Mouse (Mus musculus) heart, adult 2 months (tissue): ENCODE data around the gene Lrrc75a. TPM values are rescaled to one million over a fixed set of nuclear protein-coding genes. Genes with fewer than 3 reads are reported as not detected.

Experiments
- DNase-seq, 2 experiments: peaks; one replicate each; pipeline ENCODE4 v3.0.0; 2021
- H3K27ac ChIP-seq: fragments of 200-600 bp; 2 replicates; pipeline ENCODE4 v1.8.1; 2022
- H3K27me3 ChIP-seq: fragments of 200-500 bp; 2 replicates; pipeline ENCODE4 v1.6.1; 2012; ENCODE audit warnings: mild to moderate bottlenecking, low read length, inconsistent platforms, mixed read lengths; ENCODE audit not compliant: control insufficient read depth, insufficient read depth
- H3K36me3 ChIP-seq: fragments of 200-500 bp; 2 replicates; pipeline ENCODE4 v1.6.1; 2012; ENCODE audit warnings: low read length, inconsistent platforms; ENCODE audit not compliant: control insufficient read depth, insufficient read depth
- H3K4me1 ChIP-seq: fragments of 200-500 bp; 2 replicates; pipeline ENCODE4 v1.6.1; 2011; ENCODE audit warnings: low read length; ENCODE audit not compliant: control insufficient read depth, insufficient read depth
- H3K4me3 ChIP-seq: fragments of 200-600 bp; 2 replicates; pipeline ENCODE4 v1.8.1; 2022
- H3K79me2 ChIP-seq: fragments of 200-500 bp; replicated peaks from 2 replicates; pipeline ENCODE4 v1.6.1; 2012; ENCODE audit warnings: mild to moderate bottlenecking, inconsistent platforms, low read length, moderate library complexity, mixed read lengths; ENCODE audit not compliant: control insufficient read depth, insufficient read depth
- H3K9ac ChIP-seq: fragments of 200-500 bp; 2 replicates; pipeline ENCODE4 v1.6.1; 2012; ENCODE audit warnings: low read depth, mild to moderate bottlenecking, control low read depth, inconsistent platforms, low read length, mixed read lengths
- CTCF ChIP-seq: fragments of 200-600 bp; IDR thresholded peaks from 2 replicates; pipeline ENCODE4 v1.8.1; 2022; ENCODE audit warnings: antibody characterized with exemption, mild to moderate bottlenecking, moderate library complexity
- EP300 ChIP-seq: fragments of 200-500 bp; IDR thresholded peaks from 2 replicates; pipeline ENCODE4 v1.6.1; 2011; ENCODE audit warnings: low read depth, low read length, control low read depth; ENCODE audit not compliant: insufficient read depth
- POLR2A ChIP-seq: fragments of 200-500 bp; IDR thresholded peaks from 2 replicates; pipeline ENCODE4 v1.6.1; 2011; ENCODE audit warnings: mild to moderate bottlenecking, low read depth, low read length, control low read depth; ENCODE audit not compliant: insufficient read depth
- WGBS: fragments of 180-500 bp; shearing (Covaris S2); methylation state at CpG from one replicate; pipeline ENCODE4 v1.1.7; 2018; 5-methylcytosine and 5-hydroxymethylcytosine counted together
- intact Hi-C: fragments of 180-260 bp; cut with DNase I; formaldehyde crosslinking; loops from one replicate; pipeline ENCODE4 v1.15.1; 2025
- long read RNA-seq: library from polyadenylated mRNA; stranded (forward); transcript quantifications from one replicate; pipeline ENCODE4 v2.0.0, GENCODE M21; 2021
- polyA plus RNA-seq: library from polyadenylated mRNA; depleted of rRNA; stranded (reverse); fragments of >200 nt; gene quantifications from 2 replicates; pipeline ENCODE4 v1.2.3, GENCODE M21; 2012; rRNA removed
- total RNA-seq, 2 experiments: library from RNA; stranded (reverse); gene quantifications; 2 replicates each; pipeline ENCODE4 v1.2.3; 2021

Lrrc75a gene
- 1 to 10 TPM; 3.3 to 4.2 TPM for total RNA-seq
- polyA plus RNA-seq = 6.2 and 9.6 TPM in 2 replicates
- long read RNA-seq, partial matches to known transcripts = 0 of 3 reads
- long read RNA-seq, other reads (novel, unspliced or antisense) = 0 of 3 reads

DNA sequence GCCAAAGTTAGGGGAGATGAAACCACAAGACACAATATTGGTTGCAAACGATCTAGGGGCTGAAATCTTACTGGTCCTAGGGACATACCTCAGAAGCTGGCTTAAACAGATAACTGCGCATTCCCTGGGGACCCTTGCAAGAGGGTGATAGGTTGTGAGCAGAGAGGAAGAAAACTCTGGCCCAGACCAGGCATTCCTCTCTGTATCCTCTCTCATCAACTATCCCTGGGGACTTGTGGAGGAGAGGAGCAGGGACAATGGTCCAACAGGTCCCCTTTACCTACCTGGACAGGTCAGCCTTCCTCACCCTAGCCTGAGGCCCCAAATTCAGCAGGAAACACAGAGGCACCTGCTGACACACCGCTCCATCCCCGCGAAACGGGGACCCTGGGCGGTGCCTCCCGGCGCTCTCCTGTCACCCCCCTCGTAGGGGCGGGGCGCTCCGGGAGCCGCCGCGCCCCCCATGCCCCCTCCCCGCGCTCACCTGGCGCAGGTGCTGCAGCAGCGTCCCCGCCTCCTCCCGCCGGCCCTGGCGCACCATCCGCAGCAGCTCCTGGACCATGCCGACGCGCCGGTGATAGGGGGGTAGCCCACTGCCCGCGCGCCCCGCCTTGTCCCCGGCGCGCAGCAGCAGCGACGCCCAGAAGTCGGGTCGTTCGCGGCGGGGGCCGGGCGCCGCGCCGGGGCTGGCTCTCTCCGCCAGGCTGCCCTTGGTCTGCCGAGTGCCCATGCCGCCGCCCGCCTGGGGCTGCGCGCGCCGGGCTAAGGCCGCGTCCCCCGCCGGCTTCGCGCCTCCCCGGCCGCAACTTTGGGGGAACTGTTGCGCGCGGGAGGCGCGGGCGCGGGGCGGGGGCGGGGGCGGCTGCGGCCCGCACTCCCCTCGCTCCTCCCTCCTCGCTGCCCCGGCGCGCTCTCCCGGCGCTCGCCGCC is at the start of gene Lrrc75a:
TSS of gene Lrrc75a (minus strand) at position 863 of the 930 bp plus-strand sequence.
- Histone ChIP-seq H3K27ac (peak within 1 kb of the TSS; percentile 69), H3K36me3 (no peaks in the 10 kb centered on the region; the same call in 1 of the 2 replicates), H3K4me1 (peaks cover 36% of the 10 kb centered on the region), H3K9ac (peak within 1 kb of the TSS; percentile 95), H3K79me2 (no peaks in the 10 kb centered on the region), H3K27me3 (no peaks in the 10 kb centered on the region), H3K4me3 (peak within 1 kb of the TSS; percentile 66)
- WGBS = 3% methylated on average over 72 of the region's 86 CpGs
- intact Hi-C loops = loop anchor here (1.0 to 5.0 kb wide), 4 partner anchors 17 to 96 kb away; partner anchors contain the start of gene Ubb
- peak in 1 of 2 experiments; percentile 71 for DNase-seq
- no peak for TF ChIP-seq CTCF
- no peak for TF ChIP-seq POLR2A
- TF ChIP-seq EP300 = no peak

DNA sequence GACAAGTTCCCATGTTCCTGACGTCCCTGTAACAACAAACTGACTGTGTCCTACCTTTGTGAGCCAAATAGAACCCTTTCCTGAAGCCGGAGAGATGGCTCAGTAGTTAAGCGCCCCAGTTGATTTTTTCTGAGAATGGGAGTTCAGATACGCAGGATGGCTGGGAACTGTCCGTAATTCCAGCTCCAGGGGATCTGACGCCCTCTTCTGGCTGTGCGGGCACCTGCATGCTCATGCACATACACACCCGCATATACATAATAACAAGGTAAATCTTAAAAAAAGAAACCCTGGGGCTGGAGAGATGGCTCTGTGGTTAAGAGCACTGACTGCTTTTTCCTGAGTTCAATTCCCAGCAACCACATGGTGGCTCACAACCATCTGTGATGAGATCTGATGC is 46.8 kb upstream of the Lrrc75a start:
- no peak for DNase-seq
- Histone ChIP-seq H3K4me1 (no peaks in the 10 kb centered on the region), H3K36me3 (no peaks in the 10 kb centered on the region), H3K4me3 (no peak overlapping the region), H3K79me2 (no peaks in the 10 kb centered on the region), H3K27me3 (no peaks in the 10 kb centered on the region), H3K27ac (no peak overlapping the region), H3K9ac (no peak overlapping the region)
- intact Hi-C loops = no loop called here
- no peak for TF ChIP-seq EP300
- no peak for TF ChIP-seq POLR2A
- TF ChIP-seq CTCF = no peak
- WGBS = 94% methylated on average over 8 of the region's 8 CpGs

DNA sequence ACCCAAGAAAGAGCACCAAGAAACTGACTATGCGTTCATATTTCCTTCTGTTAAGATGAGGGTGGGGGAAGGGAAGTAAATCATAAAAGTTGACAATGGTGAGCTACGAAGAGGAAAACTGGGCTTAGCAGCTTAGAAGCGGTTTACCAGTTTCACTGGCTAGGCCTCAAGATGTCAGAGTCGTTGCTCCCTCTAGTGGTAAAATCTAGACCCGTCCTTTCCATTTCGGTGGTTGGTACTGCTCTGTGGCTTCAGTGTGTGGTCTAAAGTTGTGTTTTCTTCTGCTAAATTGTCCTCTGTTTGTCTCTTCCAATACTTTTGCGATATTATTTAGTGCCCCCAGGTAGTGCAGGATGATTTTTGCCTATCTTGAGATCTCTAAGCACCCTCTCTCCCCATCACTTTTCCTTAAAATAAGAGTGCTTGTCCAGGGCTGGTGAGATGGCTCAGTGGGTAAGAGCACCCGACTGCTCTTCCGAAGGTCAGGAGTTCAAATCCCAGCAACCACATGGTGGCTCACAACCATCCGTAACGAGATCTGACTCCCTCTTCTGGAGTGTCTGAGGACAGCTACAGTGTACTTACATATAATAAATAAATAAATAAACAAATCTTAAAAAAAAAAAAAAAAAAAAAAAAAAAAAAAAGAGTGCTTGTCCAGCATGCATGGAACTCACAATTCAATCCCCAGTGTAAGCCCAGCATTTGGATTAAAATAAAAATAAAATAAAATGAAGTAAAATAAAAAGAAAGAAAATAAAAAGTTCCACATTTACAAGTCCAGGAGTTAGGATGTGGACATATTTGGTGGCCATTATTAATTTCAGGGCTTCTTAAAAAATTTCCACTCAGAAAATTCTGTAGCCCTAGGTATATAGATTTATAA is 45.2 kb upstream of the Lrrc75a start:
- DNase-seq = no peak
- WGBS = 21% methylated on average over 11 of the region's 11 CpGs
- TF ChIP-seq EP300 (no peak), CTCF (peak; percentile 85), POLR2A (no peak)

DNA sequence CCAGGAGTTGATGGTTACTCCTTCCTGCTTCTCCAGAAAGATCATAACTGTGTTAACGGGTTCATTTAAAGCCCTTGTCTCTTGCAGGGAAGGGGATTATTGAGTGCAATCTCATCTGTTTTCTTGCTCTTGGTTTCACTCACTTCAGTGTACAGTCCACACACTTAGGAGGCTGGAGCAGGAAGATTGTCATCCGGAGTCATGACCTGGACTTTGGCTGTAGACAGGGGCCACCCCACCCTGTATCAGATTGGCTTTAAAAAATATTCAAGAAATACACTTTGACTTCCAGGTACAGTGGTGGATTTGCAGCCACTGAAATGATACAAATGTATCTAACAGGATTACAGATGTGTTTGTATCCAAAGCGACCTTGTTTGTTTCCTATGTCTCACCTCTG is 43.3 kb upstream of the Lrrc75a start:
- no peaks in the 10 kb centered on the region for H3K27me3 ChIP-seq
- H3K4me3 ChIP-seq = no peak overlapping the region
- H3K79me2 ChIP-seq = no peaks in the 10 kb centered on the region
- no peak for DNase-seq
- no peak overlapping the region for H3K27ac ChIP-seq
- no peaks in the 10 kb centered on the region for H3K4me1 ChIP-seq
- 78% methylated on average over 3 of the region's 3 CpGs for WGBS
- no peak for TF ChIP-seq EP300
- no peak for TF ChIP-seq CTCF
- TF ChIP-seq POLR2A = no peak
- H3K9ac ChIP-seq = no peak overlapping the region
- intact Hi-C loops = no loop called here
- no peaks in the 10 kb centered on the region for H3K36me3 ChIP-seq

More for the DNA sequence above, 45.2 kb upstream of the Lrrc75a start:
- Histone ChIP-seq H3K27ac (no peak overlapping the region), H3K4me3 (no peak overlapping the region), H3K79me2 (no peaks in the 10 kb centered on the region), H3K27me3 (no peaks in the 10 kb centered on the region), H3K4me1 (no peaks in the 10 kb centered on the region), H3K9ac (no peak overlapping the region), H3K36me3 (no peaks in the 10 kb centered on the region)
- intact Hi-C loops = loop anchor here (1.0 kb wide), 1 partner anchor 80 kb away; no protein-coding TSS in a partner anchor

DNA sequence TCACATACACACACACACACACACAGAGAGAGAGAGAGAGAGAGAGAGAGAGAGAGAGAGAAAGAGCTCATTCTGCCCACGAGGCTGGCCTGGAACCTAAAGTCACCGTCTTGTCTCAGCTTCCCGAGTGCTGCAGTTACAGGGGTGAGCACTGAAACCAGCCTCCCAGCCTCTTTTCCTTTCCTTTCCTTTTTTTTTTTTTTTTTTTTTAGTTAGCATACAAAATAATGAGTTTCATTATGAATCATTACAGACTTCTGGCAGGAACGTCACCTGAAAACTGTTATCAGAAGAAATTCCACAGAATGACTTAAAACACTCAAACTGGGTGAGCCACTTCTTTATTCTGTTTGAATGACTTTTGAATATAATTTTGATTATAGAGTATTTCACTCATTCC is 31.6 kb upstream of the Lrrc75a start:
- 72% methylated on average over 4 of the region's 4 CpGs for WGBS
- intact Hi-C loops = no loop called here

More for the DNA sequence above, 31.6 kb upstream of the Lrrc75a start:
- H3K27me3 ChIP-seq = no peaks in the 10 kb centered on the region
- H3K79me2 ChIP-seq = no peaks in the 10 kb centered on the region
- H3K36me3 ChIP-seq = no peaks in the 10 kb centered on the region
- no peak for DNase-seq
- no peak overlapping the region for H3K4me3 ChIP-seq
- no peak overlapping the region for H3K27ac ChIP-seq
- no peak for TF ChIP-seq CTCF
- no peak for TF ChIP-seq EP300
- no peak for TF ChIP-seq POLR2A
- no peaks in the 10 kb centered on the region for H3K4me1 ChIP-seq
- H3K9ac ChIP-seq = no peak overlapping the region
